Mouse (Mus musculus): Measurements from ENCODE around the gene Arl6ip5. TPM values are rescaled to one million over a fixed set of nuclear protein-coding genes. Genes with fewer than 3 reads are reported as not detected.

Arl6ip5 gene
- polyA plus RNA-seq, 1 experiment from 2014 or later = 100 TPM

- no peak overlapping the region for H3K9ac ChIP-seq
- peak overlapping the region; percentile 82 for H3K27ac ChIP-seq
- peaks cover 42% of the 10 kb centered on the region for H3K4me1 ChIP-seq (replicated peaks)
- H3K4me3 ChIP-seq = no peak overlapping the region
- H3K4me2 ChIP-seq = peak overlapping the region; percentile 48
- 76% methylated on average over 4 of the region's 4 CpGs for WGBS
- no peaks in the 10 kb centered on the region for H3K27me3 ChIP-seq
- no peak for ATAC-seq (replicated peaks; ENCODE audit: insufficient number of reproducible peaks, insufficient read depth, low FRiP score, low read depth)
- 0 out of 2 replicates have a peak, but pooled peaks cover 6% of the 10 kb centered on the region for H3K36me3 ChIP-seq
- H3K9me3 ChIP-seq (replicated peaks) = no peaks in the 10 kb centered on the region
These were observed 13.1 kb downstream of the Arl6ip5 start for GRCm38 (mm10) chr6:97223566-97223965.

DNA sequence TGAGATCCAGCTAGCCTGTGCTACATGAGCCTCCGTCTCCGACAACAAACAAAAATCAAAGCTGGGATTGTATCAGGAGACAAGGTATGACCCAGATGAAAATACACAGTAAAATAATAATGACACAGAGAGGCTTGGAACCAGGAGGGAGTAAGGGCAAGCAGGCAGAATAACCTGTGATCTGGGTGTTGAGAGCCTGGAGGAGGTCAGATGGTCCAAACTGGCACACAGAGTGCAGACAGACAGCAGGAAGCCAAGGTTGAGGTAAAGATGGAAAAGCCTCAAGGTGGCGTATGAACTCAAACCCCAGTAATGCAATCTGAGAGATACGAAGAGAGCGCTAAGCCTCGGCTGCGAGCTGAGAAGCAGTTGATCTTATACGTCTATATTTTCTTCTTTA, 14.0 kb downstream of the Arl6ip5 start:
- no peak for ATAC-seq (replicated peaks; ENCODE audit: insufficient number of reproducible peaks, insufficient read depth, low FRiP score, low read depth)
- no peak overlapping the region for H3K4me3 ChIP-seq
- peaks cover 42% of the 10 kb centered on the region for H3K4me1 ChIP-seq (replicated peaks)
- peaks cover 9% of the 10 kb centered on the region; the same call in 1 of the 2 replicates for H3K36me3 ChIP-seq
- no peak overlapping the region for H3K4me2 ChIP-seq
- no peaks in the 10 kb centered on the region for H3K9me3 ChIP-seq (replicated peaks)
- H3K27ac ChIP-seq = no peak overlapping the region
- 82% methylated on average over 8 of the region's 8 CpGs for WGBS
- H3K27me3 ChIP-seq = no peaks in the 10 kb centered on the region
- H3K9ac ChIP-seq = no peak overlapping the region

GRCm38 (mm10) chr6:97226083-97226491, 15.6 kb downstream of the Arl6ip5 start:
- H3K4me3 ChIP-seq = no peak overlapping the region
- peaks cover 41% of the 10 kb centered on the region for H3K4me1 ChIP-seq (replicated peaks)
- H3K36me3 ChIP-seq = peaks cover 24% of the 10 kb centered on the region
- peak overlapping the region; percentile 4; the same call in 1 of the 2 replicates for H3K9ac ChIP-seq
- no peaks in the 10 kb centered on the region for H3K27me3 ChIP-seq
- WGBS = 38% methylated on average over 1 of the region's 1 CpGs
- ATAC-seq (replicated peaks; ENCODE audit: insufficient number of reproducible peaks, insufficient read depth, low FRiP score, low read depth) = peak; percentile 51; the same call in 1 of the 2 replicates
- H3K4me2 ChIP-seq = no peak overlapping the region
- no peaks in the 10 kb centered on the region for H3K9me3 ChIP-seq (replicated peaks)
- H3K27ac ChIP-seq = peak overlapping the region; percentile 81

GRCm38 (mm10) chr6:97227067-97227847, 16.8 kb downstream of the Arl6ip5 start:
- Histone ChIP-seq H3K9ac (no peak overlapping the region), H3K36me3 (peaks cover 35% of the 10 kb centered on the region), H3K4me2 (no peak overlapping the region), H3K27ac (peak overlapping the region; percentile 81; the same call in 1 of the 2 replicates), H3K27me3 (no peaks in the 10 kb centered on the region), H3K4me1 (replicated peaks) (peaks cover 29% of the 10 kb centered on the region), H3K4me3 (no peak overlapping the region), H3K9me3 (replicated peaks) (no peaks in the 10 kb centered on the region)
- no peak for ATAC-seq (replicated peaks; ENCODE audit: insufficient number of reproducible peaks, insufficient read depth, low FRiP score, low read depth)
- WGBS = 94% methylated on average over 9 of the region's 9 CpGs

GRCm38 (mm10) chr6:97234911-97235668, 24.6 kb downstream of the Arl6ip5 start:
- H3K4me3 ChIP-seq = no peak overlapping the region
- peaks cover 42% of the 10 kb centered on the region for H3K36me3 ChIP-seq
- no peak overlapping the region for H3K27ac ChIP-seq
- H3K9me3 ChIP-seq (replicated peaks) = no peaks in the 10 kb centered on the region; the same call in 1 of the 2 replicates
- ATAC-seq (replicated peaks; ENCODE audit: insufficient number of reproducible peaks, insufficient read depth, low FRiP score, low read depth) = no peak
- WGBS = 76% methylated on average over 7 of the region's 7 CpGs
- no peaks in the 10 kb centered on the region for H3K4me1 ChIP-seq (replicated peaks)
- no peak overlapping the region for H3K4me2 ChIP-seq
- H3K27me3 ChIP-seq = no peaks in the 10 kb centered on the region
- H3K9ac ChIP-seq = no peak overlapping the region

DNA sequence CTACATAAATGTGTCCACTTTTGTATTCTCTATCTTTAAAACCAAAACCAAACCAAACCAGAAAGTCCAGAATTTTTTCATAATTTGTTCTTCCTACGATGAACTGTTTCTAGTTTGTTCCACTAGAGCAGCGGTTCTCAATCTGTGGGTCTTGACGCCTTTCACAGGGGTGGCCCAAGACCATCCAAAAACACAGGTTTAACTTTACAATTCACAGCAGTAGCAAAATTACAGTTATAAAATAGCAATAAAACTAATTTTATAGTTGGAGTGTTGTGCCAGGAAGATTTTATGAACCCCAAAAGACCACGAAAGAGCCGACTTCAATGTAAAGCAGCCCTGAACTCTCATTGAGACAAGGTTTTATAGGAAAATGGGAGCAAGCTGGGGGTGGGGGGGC, 25.6 kb downstream of the Arl6ip5 start:
- Histone ChIP-seq H3K4me1 (replicated peaks) (no peaks in the 10 kb centered on the region), H3K27me3 (no peaks in the 10 kb centered on the region), H3K9ac (no peak overlapping the region), H3K4me2 (no peak overlapping the region), H3K9me3 (replicated peaks) (no peaks in the 10 kb centered on the region; the same call in 1 of the 2 replicates), H3K27ac (no peak overlapping the region), H3K4me3 (no peak overlapping the region), H3K36me3 (peaks cover 32% of the 10 kb centered on the region)
- no peak for ATAC-seq (replicated peaks; ENCODE audit: insufficient number of reproducible peaks, insufficient read depth, low FRiP score, low read depth)
- 91% methylated on average over 5 of the region's 5 CpGs for WGBS

- no peak overlapping the region for H3K4me2 ChIP-seq
- ATAC-seq (replicated peaks; ENCODE audit: insufficient number of reproducible peaks, insufficient read depth, low FRiP score, low read depth) = no peak
- no peak overlapping the region for H3K27ac ChIP-seq
- no peaks in the 10 kb centered on the region for H3K27me3 ChIP-seq
- 91% methylated on average over 6 of the region's 6 CpGs for WGBS
- H3K36me3 ChIP-seq = peaks cover 5% of the 10 kb centered on the region; the same call in 1 of the 2 replicates
- no peak overlapping the region for H3K4me3 ChIP-seq
- no peaks in the 10 kb centered on the region; the same call in 1 of the 2 replicates for H3K9me3 ChIP-seq (replicated peaks)
- no peak overlapping the region for H3K9ac ChIP-seq
- H3K4me1 ChIP-seq (replicated peaks) = no peaks in the 10 kb centered on the region
These were observed 28.9 kb downstream of the Arl6ip5 start for GRCm38 (mm10) chr6:97239360-97239759.

GRCm38 (mm10) chr6:97240092-97240491, 29.6 kb downstream of the Arl6ip5 start:
- Histone ChIP-seq H3K4me1 (replicated peaks) (no peaks in the 10 kb centered on the region), H3K4me2 (no peak overlapping the region), H3K27me3 (no peaks in the 10 kb centered on the region), H3K9ac (no peak overlapping the region), H3K36me3 (peaks cover 3% of the 10 kb centered on the region; the same call in 1 of the 2 replicates), H3K9me3 (replicated peaks) (no peaks in the 10 kb centered on the region; the same call in 1 of the 2 replicates), H3K4me3 (no peak overlapping the region), H3K27ac (no peak overlapping the region)
- WGBS = 77% methylated on average over 5 of the region's 5 CpGs
- no peak for ATAC-seq (replicated peaks; ENCODE audit: insufficient number of reproducible peaks, insufficient read depth, low FRiP score, low read depth)

- no peaks in the 10 kb centered on the region; the same call in 1 of the 2 replicates for H3K9me3 ChIP-seq (replicated peaks)
- ATAC-seq (replicated peaks; ENCODE audit: insufficient number of reproducible peaks, insufficient read depth, low FRiP score, low read depth) = no peak
- 80% methylated on average over 4 of the region's 4 CpGs for WGBS
- no peaks in the 10 kb centered on the region for H3K4me1 ChIP-seq (replicated peaks)
- H3K9ac ChIP-seq = no peak overlapping the region
- no peaks in the 10 kb centered on the region for H3K36me3 ChIP-seq
- no peak overlapping the region for H3K27ac ChIP-seq
- no peaks in the 10 kb centered on the region for H3K27me3 ChIP-seq
- no peak overlapping the region for H3K4me3 ChIP-seq
- H3K4me2 ChIP-seq = no peak overlapping the region
These were observed 32.0 kb downstream of the Arl6ip5 start for GRCm38 (mm10) chr6:97242522-97242921.

- Histone ChIP-seq H3K4me2 (no peak overlapping the region), H3K27ac (no peak overlapping the region), H3K9ac (no peak overlapping the region), H3K4me3 (no peak overlapping the region), H3K9me3 (replicated peaks) (no peaks in the 10 kb centered on the region), H3K27me3 (no peaks in the 10 kb centered on the region), H3K4me1 (replicated peaks) (no peaks in the 10 kb centered on the region), H3K36me3 (no peaks in the 10 kb centered on the region)
- no peak for ATAC-seq (replicated peaks; ENCODE audit: insufficient number of reproducible peaks, insufficient read depth, low FRiP score, low read depth)
These were observed 34.7 kb downstream of the Arl6ip5 start for GRCm38 (mm10) chr6:97245200-97245599.

DNA sequence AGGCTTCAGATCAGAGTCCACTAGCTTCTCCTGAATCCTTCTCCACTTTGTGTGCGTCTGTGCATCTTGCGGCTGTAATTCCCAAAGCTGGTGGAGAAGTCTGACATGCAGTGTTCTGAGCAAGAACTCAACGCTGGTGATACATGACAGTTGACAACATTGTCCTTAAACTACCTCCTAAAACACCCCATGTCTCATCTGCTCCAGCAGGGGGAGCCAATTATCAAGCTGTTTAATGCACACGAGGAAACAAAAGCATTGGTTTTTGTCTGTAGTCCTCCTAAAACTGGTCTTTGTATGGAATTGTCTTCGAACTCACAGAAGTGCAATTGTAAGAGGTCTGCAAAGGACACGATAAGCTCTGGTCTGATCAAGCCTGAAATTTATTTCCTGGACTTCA, 40.5 kb downstream of the Arl6ip5 start:
- no peak for ATAC-seq (replicated peaks; ENCODE audit: insufficient number of reproducible peaks, insufficient read depth, low FRiP score, low read depth)
- WGBS = 26% methylated on average over 6 of the region's 6 CpGs
- Histone ChIP-seq H3K9me3 (replicated peaks) (no peaks in the 10 kb centered on the region), H3K4me1 (replicated peaks) (0 out of 2 replicates have a peak, but pooled peaks cover 4% of the 10 kb centered on the region), H3K4me2 (peak overlapping the region; percentile 54), H3K9ac (0 out of 2 replicates have a peak overlapping the region, but pooled peaks have one; percentile 2), H3K36me3 (no peaks in the 10 kb centered on the region), H3K27me3 (no peaks in the 10 kb centered on the region), H3K27ac (no peak overlapping the region), H3K4me3 (peak overlapping the region; percentile 45)
